Mouse (Mus musculus): ENCODE measurements around the gene Spc24. TPM values are rescaled to one million over a fixed set of nuclear protein-coding genes. Genes with fewer than 3 reads are reported as not detected.

Spc24 gene
- total RNA-seq (2023): 1.8 to 4.0 TPM (median 2.8 TPM) in 4 replicates

DNA sequence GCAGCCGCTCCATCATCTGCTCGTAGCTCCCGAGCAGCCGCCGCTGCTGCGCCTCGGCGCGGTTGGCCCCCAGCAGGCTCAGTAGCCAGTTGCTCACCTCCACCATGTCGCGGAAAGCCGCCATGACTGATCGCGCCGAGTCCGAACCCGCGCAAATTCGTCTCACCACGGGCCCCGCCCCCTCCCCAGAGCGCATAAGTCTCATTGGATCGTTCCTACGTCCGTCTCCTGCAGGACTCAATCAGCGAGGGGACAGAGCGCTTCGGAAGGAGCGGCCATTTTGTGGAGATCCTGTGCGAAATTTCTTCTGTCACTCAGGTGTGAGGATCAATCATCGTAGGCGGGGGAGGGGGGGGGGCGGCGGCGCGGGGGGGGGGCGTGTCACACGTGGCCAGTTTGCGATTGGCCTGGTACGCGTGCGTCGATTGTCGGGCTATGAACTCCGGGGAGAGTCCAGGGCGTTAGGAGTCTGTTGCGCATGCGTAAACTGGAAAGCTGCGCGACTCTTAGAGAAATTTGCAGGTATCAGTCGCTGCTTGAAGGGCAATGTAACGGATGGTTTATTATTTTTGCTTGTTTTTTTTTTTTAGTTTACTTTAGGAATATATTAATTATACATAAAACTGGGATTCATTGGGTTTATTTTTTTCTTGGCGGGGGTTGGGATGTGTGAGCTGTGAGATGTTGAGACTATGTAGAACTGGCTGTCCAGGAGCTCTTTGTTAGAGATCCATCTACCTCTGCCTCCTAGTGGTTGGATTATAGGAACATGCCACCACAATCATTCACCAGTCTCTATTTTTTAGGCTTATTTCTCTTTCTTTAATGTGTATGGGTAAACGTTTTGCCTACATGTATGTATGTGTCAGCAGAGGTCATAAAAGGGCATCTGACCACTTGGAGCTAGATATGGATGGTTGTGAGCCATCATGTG is at the start of gene Spc24:
Spc24 (minus strand) TSS at position 149 of the 934 bp plus-strand sequence.

DNA sequence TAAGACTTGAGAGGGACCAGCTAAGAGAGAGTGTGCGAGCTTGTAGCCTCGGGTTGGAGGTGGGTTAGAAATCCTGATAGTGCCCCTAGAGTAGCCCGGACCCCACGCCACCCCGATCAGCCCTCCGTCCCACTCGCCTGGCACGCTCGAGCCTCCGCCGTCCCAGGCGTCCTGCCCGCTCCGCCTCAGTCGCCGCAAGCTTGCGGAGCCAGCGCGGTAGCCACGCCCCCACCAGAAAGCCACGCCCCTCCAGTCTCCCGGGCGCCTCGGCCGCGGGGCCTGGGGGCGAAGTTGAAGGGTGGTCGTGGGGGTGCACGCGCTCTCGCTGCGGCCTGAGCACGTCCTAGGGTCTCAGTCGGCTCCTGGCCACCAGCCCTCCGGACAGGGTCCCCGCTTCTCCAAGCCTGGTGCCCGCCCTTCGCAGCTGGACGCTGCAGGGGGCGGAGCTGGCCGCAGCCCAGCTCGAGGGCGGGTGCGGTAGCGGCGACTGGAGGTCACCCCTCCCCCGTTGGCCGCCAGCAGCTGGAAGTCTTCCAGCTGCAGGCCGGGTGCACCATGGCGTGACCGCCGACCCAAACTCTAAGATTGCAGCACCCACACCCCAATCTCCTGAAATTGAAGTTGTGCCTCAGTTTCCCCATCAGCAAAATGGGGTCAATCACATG is 38.4 kb upstream of the Spc24 start, which contains the start of gene Kank2:
Kank2 (minus strand) TSS at position 400 of the 665 bp plus-strand sequence.

GRCm38 (mm10) chr9:21723377-21724146 is 36.5 kb downstream of the Spc24 start, which contains the start of gene Ldlr:
Ldlr (plus strand) TSS chr9:21723483.

Other genes with a start within 250 kb of the Spc24 start
- gene AB124611, start 234.1 kb downstream of the Spc24 start, total RNA-seq (2023): 130 to 141 TPM (median 136 TPM) in 4 replicates
- gene Carm1, start 213.4 kb downstream of the Spc24 start, total RNA-seq (2023): 70.8 to 80.6 TPM (median 74.9 TPM) in 4 replicates
- 32.1 to 36.7 TPM (median 32.7 TPM) in 4 replicates for gene Timm29, start 167.6 kb downstream of the Spc24 start, total RNA-seq (2023)
- 13.4 to 17.8 TPM (median 15.4 TPM) in 4 replicates for gene Yipf2, start 167.5 kb downstream of the Spc24 start, total RNA-seq (2023)
- 102 to 108 TPM (median 105 TPM) in 4 replicates for gene Smarca4, start 144.1 kb downstream of the Spc24 start, total RNA-seq (2023)
- gene Ldlr, start 36.8 kb downstream of the Spc24 start, total RNA-seq (2023): 17.1 to 22.6 TPM (median 18.9 TPM) in 4 replicates
- 0.23 to 0.76 TPM (median 0.41 TPM) in 4 replicates for gene Kank2, start 38.4 kb upstream of the Spc24 start, total RNA-seq (2023)
- not detected in 4 replicates for gene Angptl8, start 75.2 kb upstream of the Spc24 start, total RNA-seq (2023)
- 13.1 to 17.6 TPM (median 16.5 TPM) in 4 replicates for gene Dock6, start 92.3 kb upstream of the Spc24 start, total RNA-seq (2023)
- 3.3 to 5.5 TPM (median 3.6 TPM) in 4 replicates for gene Rab3d, start 157.9 kb upstream of the Spc24 start, total RNA-seq (2023)
- gene Ccdc159, start 167.2 kb upstream of the Spc24 start, total RNA-seq (2023): 0.89 TPM in 1 of 4 replicates, not detected in the others
- gene Tmem205, start 167.3 kb upstream of the Spc24 start, total RNA-seq (2023): 0.95 to 1.5 TPM in 2 of 4 replicates, not detected in the others
- 1.3 to 1.4 TPM (median 1.3 TPM) in 4 replicates for gene Plppr2, start 176.7 kb upstream of the Spc24 start, total RNA-seq (2023)
- 7.7 to 11.2 TPM (median 9.9 TPM) in 4 replicates for gene Swsap1, start 195.5 kb upstream of the Spc24 start, total RNA-seq (2023)
- gene Epor, start 203.2 kb upstream of the Spc24 start, total RNA-seq (2023): not detected in 4 replicates
- gene Rgl3, start 229.1 kb upstream of the Spc24 start, total RNA-seq (2023): not detected in 4 replicates
- gene Ccdc151, start 242.3 kb upstream of the Spc24 start, total RNA-seq (2023): not detected in 4 replicates
- 64.4 to 73.1 TPM (median 72.2 TPM) in 4 replicates for gene Prkcsh, start 242.5 kb upstream of the Spc24 start, total RNA-seq (2023)